Mouse (Mus musculus) CD4-positive naive resting alpha-beta T cell, adult 57 days (primary cell): ENCODE data around the gene Vmn1r204. TPM values are rescaled to one million over a fixed set of nuclear protein-coding genes. Genes with fewer than 3 reads are reported as not detected.

Experiments used
- total RNA-seq: library from RNA; stranded (reverse); gene quantifications from one replicate; pipeline ENCODE4 v1.2.4, GENCODE M21; 2023

The Vmn1r204 gene
- total RNA-seq, result not detected

DNA sequence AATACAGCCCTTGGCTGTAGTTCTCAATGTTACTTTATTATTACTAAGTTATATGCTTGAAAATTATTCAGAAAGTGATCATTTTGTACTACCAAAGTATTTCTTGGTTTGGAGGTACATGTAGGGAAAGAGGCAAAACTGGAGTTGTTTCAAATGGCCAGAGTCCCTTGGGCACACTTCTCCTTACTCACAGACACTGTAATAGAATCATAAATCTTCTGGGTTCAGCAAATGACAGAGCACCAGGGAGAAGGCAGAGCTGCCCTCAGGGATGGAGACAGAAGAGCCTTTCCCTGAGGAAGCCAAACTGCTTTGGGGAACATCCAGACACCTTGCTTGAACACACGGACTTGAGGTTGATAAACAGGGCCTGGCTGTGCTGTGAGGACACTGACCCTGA lies at the start of gene Vmn1r204:
Vmn1r204 (plus strand) TSS at position 301 of the 400 bp plus-strand sequence.

DNA sequence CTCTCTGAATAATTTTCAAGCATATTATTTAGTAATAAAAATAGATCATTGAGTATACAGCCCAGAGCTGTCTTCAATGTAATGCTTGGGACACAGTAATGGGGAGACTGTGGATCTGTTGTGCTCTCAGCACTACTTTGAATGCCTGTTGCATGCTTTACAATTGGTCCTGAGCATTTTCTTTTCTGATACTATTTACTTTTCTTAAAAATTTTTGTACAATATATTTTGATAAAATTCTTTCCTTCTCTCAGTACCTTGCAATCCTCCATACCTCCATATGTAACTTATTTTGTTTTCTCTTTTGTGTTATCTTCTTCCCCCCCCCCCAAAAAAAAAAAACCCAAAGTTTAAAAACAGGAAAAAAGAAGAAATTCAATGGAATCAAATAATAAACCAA lies 47.7 kb upstream of the Vmn1r204 start, which contains the start of gene Vmn1r202:
Vmn1r202 (minus strand) TSS at position 101 of the 400 bp plus-strand sequence.

DNA sequence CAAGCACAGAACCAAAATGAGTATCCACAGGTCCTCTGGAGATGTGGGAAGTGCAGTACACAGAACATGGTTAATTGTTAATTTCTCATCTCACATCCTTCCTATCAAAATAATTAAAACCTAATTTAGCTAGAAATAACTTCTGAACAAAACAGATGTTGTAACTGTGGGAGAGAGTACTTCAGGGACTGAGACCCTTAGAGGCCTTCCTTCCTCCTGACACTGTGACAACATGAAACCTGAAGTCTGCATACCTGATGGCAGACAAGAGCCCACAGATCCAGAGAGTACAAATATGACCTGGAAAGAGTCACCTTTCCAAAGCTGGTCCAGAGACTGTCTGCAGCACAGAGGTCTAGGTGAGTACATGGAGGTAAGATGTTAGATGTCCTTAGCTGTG lies 35.2 kb upstream of the Vmn1r204 start, which contains the start of gene Vmn1r203:
Vmn1r203 (plus strand) TSS at position 301 of the 400 bp plus-strand sequence.

DNA sequence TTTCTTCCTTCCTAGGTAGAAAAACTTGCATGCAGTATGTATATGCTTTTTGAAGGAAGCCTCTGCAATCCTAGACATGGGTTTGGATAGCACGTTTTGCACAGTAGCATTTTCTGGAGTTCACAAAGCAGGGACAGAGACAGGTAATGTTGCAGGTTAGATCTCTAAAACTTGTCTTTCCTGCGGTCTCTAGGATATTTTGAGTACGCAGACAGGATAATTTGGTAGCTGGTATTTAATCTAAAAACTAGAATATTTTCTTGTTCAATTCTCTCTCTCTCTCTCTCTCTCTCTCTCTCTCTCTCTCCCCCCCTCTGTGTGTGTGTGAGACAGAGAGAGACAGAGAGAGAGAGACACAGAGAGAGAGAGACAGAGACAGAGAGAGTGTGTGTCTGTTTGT lies 39.9 kb downstream of the Vmn1r204 start, which contains the start of gene Vmn1r205:
Vmn1r205 (minus strand) TSS at position 101 of the 400 bp plus-strand sequence.

Other genes with a start within 250 kb of the Vmn1r204 start
- not detected for gene Vmn1r197, start 228.6 kb upstream of the Vmn1r204 start, total RNA-seq
- gene Vmn1r198, start 202.8 kb upstream of the Vmn1r204 start, total RNA-seq, result not detected
- gene Vmn1r199, start 173.4 kb upstream of the Vmn1r204 start, total RNA-seq, result not detected
- not detected for gene Vmn1r200, start 162.8 kb upstream of the Vmn1r204 start, total RNA-seq
- not detected for gene Vmn1r201, start 81.3 kb upstream of the Vmn1r204 start, total RNA-seq
- not detected for gene Vmn1r202, start 47.8 kb upstream of the Vmn1r204 start, total RNA-seq
- not detected for gene Vmn1r203, start 35.1 kb upstream of the Vmn1r204 start, total RNA-seq
- not detected for gene Vmn1r205, start 39.8 kb downstream of the Vmn1r204 start, total RNA-seq
- gene Vmn1r206, start 71.1 kb downstream of the Vmn1r204 start, total RNA-seq, result not detected
- not detected for gene Vmn1r207-ps, start 176.4 kb downstream of the Vmn1r204 start, total RNA-seq
- gene Vmn1r208, start 224.2 kb downstream of the Vmn1r204 start, total RNA-seq, result not detected